In genomic region chr2:68782268-68783132, GRCm38 (mm10) we compare ENCODE assay signal across 9 mouse cellular contexts.
DNase-seq lines count a peak whose midpoint lies in the region; ATAC-seq lines count a peak whose summit lies in the region.
"Had no signal": no experiment of that assay in that cellular context is flagged by ENCODE, and none has a peak within 500 bp of the region (broad histone marks: within the 10 kb centered on the region; RNA-seq: fewer than 3 reads in every experiment).

No protein-coding gene starts in this region.

- H3K27me3 ChIP-seq in midbrain, embryonic 13.5 days = no peaks in the 10 kb centered on the region
- no peaks in the 10 kb centered on the region for H3K27me3 ChIP-seq in midbrain, embryonic 10.5 days (ENCODE audit: low read depth, poor library complexity, severe bottlenecking)
- no peaks in the 10 kb centered on the region for H3K27me3 ChIP-seq in heart, embryonic 14.5 days (ENCODE audit: control insufficient read depth, insufficient read depth, low read length)
- no peaks in the 10 kb centered on the region for H3K27me3 ChIP-seq in forebrain, embryonic 10.5 days (ENCODE audit: poor library complexity, severe bottlenecking)

- DNase-seq in midbrain, embryonic 10.5 days (ENCODE audit: low spot score) = no peak
- DNase-seq in kidney, postnatal 36 days = peak; percentile 26 to 36
- DNase-seq in neural tube, embryonic 10.5 days (ENCODE audit: extremely low spot score, low spot score) = peak; percentile 24
- DNase-seq in forebrain, embryonic 10.5 days (ENCODE audit: extremely low spot score, low spot score) = no peak
- DNase-seq in c-Kit-positive CD71-positive TER-119-positive erythroid progenitor cells, embryonic 14.5 days (ENCODE audit: low spot score) = no peak
- DNase-seq in urinary bladder, postnatal 25 days (ENCODE audit: low spot score) = no peak

- no peak overlapping the region for H3K9ac ChIP-seq in midbrain, embryonic 13.5 days (replicated peaks)
- peak overlapping the region; percentile 54 for H3K9ac ChIP-seq in heart, embryonic 14.5 days (ENCODE audit: low read length)

- no peak overlapping the region for H3K4me3 ChIP-seq in midbrain, embryonic 13.5 days (replicated peaks)
- no peak overlapping the region for H3K4me3 ChIP-seq in midbrain, embryonic 10.5 days
- H3K4me3 ChIP-seq in heart, embryonic 14.5 days (ENCODE audit: control insufficient read depth in 1 of 2, insufficient read depth in 1 of 2, low read depth in 1 of 2, low read length in 2 of 2) = peak overlapping the region; percentile 38 to 41
- no peak overlapping the region for H3K4me3 ChIP-seq in forebrain, embryonic 10.5 days
- H3K4me3 ChIP-seq: myocyte had no signal

- no peaks in the 10 kb centered on the region for H3K4me1 ChIP-seq in midbrain, embryonic 13.5 days (replicated peaks)
- no peaks in the 10 kb centered on the region for H3K4me1 ChIP-seq in midbrain, embryonic 10.5 days
- peaks cover 12 to 20% of the 10 kb centered on the region in 2 experiments for H3K4me1 ChIP-seq in heart, embryonic 14.5 days (ENCODE audit: control insufficient read depth in 2 of 2, insufficient read depth in 2 of 2, low read length in 2 of 2)
- H3K4me1 ChIP-seq in forebrain, embryonic 10.5 days = peaks cover 5% of the 10 kb centered on the region; the same call in 1 of the 2 replicates

- no peak for ATAC-seq in midbrain, embryonic 13.5 days
- peak; percentile 55; the same call in 1 of the 2 replicates for ATAC-seq in heart, embryonic 14.5 days (ENCODE audit: insufficient number of reproducible peaks, insufficient read depth, low FRiP score, low read depth)

- H3K36me3 ChIP-seq in midbrain, embryonic 13.5 days = no peaks in the 10 kb centered on the region
- no peaks in the 10 kb centered on the region for H3K36me3 ChIP-seq in midbrain, embryonic 10.5 days
- H3K36me3 ChIP-seq in heart, embryonic 14.5 days (ENCODE audit: control insufficient read depth, insufficient read depth, low read length) = no peaks in the 10 kb centered on the region
- H3K36me3 ChIP-seq in forebrain, embryonic 10.5 days (replicated peaks) = no peaks in the 10 kb centered on the region

- peak overlapping the region; percentile 7 for H3K4me2 ChIP-seq in midbrain, embryonic 13.5 days (replicated peaks)
- H3K4me2 ChIP-seq in heart, embryonic 14.5 days (ENCODE audit: low read length) = peak overlapping the region; percentile 72

- no peak overlapping the region for H3K27ac ChIP-seq in midbrain, embryonic 13.5 days
- H3K27ac ChIP-seq in midbrain, embryonic 10.5 days (replicated peaks) = no peak overlapping the region
- H3K27ac ChIP-seq in heart, embryonic 14.5 days (replicated peaks in 1 of 2; ENCODE audit: control insufficient read depth in 1 of 2, insufficient read depth in 1 of 2, low read depth in 2 of 2, low read length in 2 of 2) = peak overlapping the region; percentile 67 to 85
- no peak overlapping the region for H3K27ac ChIP-seq in forebrain, embryonic 10.5 days

- H3K9me3 ChIP-seq in midbrain, embryonic 13.5 days = no peaks in the 10 kb centered on the region
- no peaks in the 10 kb centered on the region for H3K9me3 ChIP-seq in midbrain, embryonic 10.5 days (replicated peaks)
- H3K9me3 ChIP-seq in heart, embryonic 14.5 days (ENCODE audit: control insufficient read depth, low read length) = no peaks in the 10 kb centered on the region
- H3K9me3 ChIP-seq in forebrain, embryonic 10.5 days = no peaks in the 10 kb centered on the region

- 60% methylated on average over 16 of the region's 16 CpGs for WGBS in midbrain, embryonic 13.5 days
- 72% methylated on average over 16 of the region's 16 CpGs for WGBS in midbrain, embryonic 10.5 days
- WGBS in heart, embryonic 14.5 days = 13% methylated on average over 16 of the region's 16 CpGs
- 68% methylated on average over 16 of the region's 16 CpGs for WGBS in forebrain, embryonic 10.5 days

Comparison
In these comparisons a context has a peak if more than half of its experiments do, and no peak if none do; other contexts are left out.
1. H3K27ac ChIP-seq: peak in heart, embryonic 14.5 days (2 of 2); none in midbrain, embryonic 13.5 days (single experiment), midbrain, embryonic 10.5 days (single experiment) and forebrain, embryonic 10.5 days (single experiment).
2. H3K4me3 ChIP-seq: peak in heart, embryonic 14.5 days (2 of 2); none in midbrain, embryonic 13.5 days (single experiment), midbrain, embryonic 10.5 days (single experiment) and forebrain, embryonic 10.5 days (single experiment).
3. DNase-seq: peak in kidney, postnatal 36 days (2 of 2) and neural tube, embryonic 10.5 days (single experiment); none in midbrain, embryonic 10.5 days (single experiment), forebrain, embryonic 10.5 days (single experiment), c-Kit-positive CD71-positive TER-119-positive erythroid progenitor cells, embryonic 14.5 days (single experiment) and urinary bladder, postnatal 25 days (single experiment).